Mouse (Mus musculus) 416B (cell line): ENCODE data around the gene Il18rap.
"Not testable (repeated sequence)": the region's sequence is repeated elsewhere in the genome, so short reads cannot be mapped to it uniquely, and the experiment has no call there.

ENCODE experiments used
- DNase-seq: peaks from one replicate; pipeline ENCODE4 v3.0.0; 2011; ENCODE audit warnings: low read depth

Gene Il18rap

DNA sequence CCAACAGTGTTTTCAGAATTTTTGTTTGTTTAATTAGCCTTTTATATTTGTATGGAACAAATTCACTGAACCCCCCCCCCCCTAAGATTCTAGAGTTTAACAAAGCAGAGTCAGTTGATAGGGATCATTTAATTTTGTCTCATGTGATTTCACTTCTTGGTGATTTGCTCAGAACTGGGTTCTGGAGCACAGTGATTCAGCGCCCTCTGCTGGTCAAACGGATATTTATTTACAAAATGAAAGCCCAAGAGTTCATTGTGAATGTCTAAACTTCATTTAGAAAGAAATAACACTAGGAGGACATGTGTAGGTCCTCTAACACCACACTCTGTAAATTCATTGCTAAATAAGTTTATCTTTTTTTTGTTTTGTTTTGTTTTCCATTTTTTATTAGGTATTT lies 29.5 kb downstream of the Il18rap start:
- peak; percentile 82 for DNase-seq

DNA sequence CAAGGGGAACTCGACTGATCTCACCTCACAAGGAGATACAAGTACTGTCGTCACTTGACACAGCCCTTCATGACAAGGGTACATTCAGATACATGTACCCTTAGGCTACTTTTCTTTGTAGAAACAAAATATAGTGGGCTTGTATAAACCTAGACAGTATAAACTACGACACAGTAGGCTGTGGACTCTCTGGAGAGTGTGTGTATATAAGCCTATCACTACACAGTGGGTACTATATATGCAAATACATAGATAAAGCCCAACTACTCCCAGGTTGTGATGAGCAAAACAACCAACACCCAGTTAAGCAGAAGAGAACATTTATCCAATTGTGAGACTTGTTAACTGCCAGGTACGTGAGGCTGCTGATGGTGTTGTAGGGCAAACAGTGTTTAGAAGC lies 31.5 kb downstream of the Il18rap start:
- no peak for DNase-seq

DNA sequence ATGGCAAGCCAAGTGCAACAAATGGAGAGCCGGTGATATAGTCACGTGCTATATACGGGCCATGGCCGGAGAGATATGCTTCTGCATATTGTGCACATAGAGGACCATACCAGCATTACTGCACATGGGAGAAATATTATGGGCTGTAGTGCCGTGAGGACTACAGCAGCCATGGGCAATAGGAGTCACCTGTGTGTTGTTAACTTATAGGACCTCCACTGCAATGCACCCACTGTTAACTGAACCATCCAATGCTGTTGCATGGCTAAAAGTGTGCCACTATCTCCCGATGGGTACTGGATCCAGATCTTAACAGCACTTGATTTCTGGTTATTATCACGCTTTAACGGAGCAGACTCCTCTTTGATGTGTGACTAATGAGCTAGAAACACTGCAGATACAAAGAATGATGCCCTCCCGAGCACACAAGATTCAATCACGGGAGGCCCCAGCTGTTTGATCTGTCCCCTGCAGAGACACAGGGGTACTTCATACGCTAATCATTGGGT lies 32.0 kb downstream of the Il18rap start:
- no peak for DNase-seq

DNA sequence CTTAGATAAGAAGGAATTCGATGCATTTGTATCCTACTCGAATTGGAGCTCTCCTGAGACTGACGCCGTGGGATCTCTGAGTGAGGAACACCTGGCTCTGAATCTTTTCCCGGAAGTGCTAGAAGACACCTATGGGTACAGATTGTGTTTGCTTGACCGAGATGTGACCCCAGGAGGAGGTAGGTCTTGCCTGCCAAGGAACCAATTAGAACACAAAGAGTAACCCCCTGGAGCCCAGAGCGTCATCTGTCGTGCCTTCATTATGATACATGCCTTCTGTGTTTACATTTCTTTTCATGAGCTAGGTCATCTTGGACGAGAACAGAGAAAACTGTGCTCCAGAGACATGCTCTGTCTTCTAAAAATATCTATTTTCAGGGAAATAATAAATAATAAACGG lies 32.6 kb downstream of the Il18rap start:
- no peak for DNase-seq

DNA sequence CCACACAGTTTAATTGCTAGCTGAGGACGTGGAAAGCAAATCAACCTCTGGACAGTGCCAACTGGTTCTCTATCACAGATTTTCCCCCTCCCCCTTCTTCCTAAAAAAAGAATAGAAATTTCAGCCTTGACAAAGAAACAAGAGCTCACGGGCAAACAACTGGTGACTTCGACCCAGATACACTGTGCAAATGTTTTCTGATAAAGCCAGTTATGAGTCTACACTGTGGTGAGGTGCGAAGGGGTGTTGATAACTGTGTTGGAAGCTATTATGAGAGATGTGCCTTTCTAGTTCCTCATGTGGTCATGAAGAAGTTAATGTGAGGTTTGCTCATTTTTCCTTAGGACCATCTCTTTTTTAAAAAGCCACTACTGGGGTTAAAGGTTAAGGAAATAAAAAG lies 54.2 kb downstream of the Il18rap start:
- DNase-seq: no peak

DNA sequence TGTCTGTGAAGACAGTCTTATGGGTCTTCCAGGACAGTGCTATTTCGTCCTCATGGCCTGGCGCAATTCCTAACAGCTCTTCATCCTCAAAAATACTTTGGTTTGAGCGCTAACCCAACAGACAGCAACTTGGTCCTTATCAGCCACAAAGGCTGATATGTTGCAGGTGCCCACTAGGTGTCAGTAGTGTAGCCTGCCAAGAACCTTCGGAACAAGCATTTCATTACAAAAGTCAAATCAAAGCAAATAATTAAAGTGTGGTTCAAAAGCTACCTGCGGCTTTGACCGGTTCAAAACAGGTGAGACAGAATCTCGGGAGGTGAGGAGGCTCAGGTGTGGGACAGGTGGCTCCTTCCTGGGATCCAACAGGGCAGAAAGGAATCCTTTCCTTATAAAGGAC lies 64.6 kb downstream of the Il18rap start, which contains the start of gene Slc9a4:
Slc9a4 (plus strand) TSS at position 298 of the 400 bp plus-strand sequence.
- DNase-seq: peak; percentile 65

DNA sequence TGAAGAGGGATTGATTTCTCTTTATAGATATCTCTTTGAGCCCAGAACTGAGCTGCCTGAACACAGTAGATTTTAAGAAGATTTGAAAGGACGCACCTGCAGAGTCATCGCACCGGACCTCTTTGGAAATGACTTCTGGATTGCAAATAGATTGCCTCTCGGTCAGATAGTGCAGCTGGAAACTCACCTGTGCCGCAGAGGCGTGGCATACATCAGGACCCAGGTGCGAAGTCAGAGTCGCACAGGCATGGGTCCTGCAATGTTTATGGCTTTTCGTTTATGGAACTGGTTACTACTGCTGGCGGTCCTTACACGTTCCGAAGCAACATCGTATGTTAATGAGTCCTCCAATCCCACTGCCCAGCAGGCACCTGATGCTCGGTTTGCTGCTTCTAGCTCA lies 65.1 kb downstream of the Il18rap start:
- DNase-seq: no peak

DNA sequence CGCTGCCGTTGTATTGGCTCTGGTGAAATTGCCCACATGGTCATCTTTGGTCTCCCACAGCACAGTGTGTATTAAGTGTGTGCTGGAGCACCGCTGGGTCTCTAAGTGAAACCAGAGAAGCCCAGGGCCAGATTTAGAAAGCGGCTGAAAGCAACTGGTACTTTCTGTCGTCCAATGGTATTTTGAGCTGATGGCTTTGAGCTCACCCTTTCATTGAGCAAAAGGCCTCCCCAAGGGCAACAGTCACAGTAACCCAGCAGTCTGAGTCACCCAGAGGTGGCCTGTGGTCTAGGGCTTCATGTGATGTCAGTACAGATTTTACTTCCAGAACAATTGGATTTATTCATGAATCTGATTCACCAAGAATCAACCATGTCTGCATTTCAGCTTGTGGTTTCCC lies 71.6 kb downstream of the Il18rap start:
- DNase-seq: no peak

DNA sequence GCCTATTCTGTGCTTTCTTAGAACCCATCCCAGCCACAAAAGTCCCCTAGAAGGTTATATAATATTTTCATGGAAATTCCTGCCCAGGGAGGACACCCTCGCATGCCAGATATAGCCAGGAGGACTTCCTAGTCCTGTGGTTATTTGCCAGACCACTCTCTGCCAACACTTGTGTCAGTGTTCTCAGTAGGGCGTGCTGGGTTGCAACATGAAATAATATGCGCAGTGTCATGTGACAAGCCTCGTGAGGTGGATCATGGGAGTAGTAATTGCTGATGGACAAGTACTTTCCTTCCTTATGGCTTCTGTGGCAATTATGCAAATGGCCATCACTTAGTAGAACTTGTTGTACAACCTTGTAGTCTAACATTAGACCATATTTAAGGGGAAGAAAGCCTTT lies 75.8 kb downstream of the Il18rap start:
- DNase-seq: no peak

DNA sequence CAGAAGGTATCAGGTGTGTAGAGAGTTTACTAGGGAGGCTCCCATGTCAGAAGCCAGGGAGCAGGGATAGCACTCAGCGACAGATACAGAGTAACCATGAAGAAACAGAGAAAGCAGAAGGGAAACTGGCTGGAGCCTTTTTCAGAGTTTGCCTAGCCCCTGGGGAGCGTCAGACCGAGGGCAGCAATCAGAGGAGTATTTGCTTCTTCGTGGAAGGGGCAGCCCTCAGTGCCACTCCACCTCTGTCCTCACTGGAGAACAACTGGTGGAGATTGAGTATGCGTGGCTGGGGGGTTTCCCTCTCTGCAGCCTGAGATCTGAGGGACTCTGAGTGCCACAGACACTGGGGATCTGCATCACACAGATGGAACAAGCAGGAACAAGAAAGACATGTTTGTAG lies 82.7 kb downstream of the Il18rap start:
- no peak for DNase-seq

DNA sequence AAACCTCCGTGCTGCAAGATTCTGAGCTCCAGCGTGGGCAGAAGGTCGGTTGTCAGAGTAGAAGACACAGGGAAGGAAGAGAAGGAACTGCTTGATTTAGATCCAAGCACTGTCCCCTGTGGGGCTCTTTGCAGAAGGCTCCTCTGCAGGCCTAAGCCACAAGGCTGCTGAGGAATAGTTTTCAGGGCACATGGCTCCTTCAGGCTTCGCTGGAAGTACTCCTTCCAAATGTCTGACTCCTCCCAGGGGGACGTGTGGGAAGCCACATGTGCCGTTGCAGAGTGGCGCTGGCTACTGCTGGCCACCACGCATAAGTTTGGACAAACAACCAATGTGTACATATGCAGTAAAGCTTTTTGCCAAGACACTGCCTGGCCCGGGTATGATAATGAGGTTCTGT lies 84.5 kb downstream of the Il18rap start:
- DNase-seq: not testable (repeated sequence)

DNA sequence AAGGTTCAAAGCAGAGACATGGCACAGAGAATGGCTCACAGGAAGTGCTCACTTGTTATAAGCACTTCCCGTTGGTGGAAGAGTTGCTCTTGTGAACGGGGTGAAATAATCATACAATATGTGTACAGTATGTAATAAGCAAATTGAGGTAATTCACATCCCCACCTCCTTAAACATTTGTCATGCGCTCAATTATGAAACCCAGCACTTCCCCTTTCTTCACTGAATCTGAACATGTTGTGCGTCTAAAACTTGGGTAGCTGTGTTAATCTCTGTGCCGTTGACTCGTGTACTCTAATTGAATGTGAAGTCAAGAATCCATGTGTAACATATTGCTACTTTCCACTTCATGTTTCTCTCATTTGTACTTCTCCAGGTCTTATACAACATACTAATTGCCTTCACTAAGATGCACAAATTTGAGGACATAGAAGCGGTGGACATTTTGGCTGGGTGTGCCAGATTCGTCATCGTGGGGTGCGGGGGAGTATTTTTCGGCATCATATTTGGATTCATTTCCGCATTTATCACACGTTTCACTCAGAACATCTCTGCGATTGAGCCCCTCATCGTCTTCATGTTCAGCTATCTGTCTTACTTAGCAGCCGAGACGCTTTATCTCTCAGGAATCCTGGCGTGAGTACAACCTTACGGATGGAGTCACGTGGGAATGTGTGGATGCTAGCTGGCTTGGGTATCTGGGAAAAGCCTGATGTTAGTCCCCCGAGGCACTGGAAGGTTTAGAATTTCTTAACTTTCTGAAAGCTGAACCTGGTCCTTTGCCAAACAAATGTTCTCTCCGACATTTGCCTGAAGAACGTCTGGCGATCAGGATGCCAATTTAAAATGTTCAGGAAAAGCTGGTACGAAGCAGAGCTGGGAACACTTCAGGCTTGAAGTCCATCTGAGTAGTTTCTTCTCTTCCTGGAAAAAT lies 85.5 kb downstream of the Il18rap start:
- peak; percentile 20 for DNase-seq
